ENCODE assay signal across 12 mouse cellular contexts in genomic region chr6:51320676-51321419, GRCm38 (mm10).
DNase-seq lines count a peak whose midpoint lies in the region; ATAC-seq and TF ChIP-seq lines count a peak whose summit lies in the region.
"Had no signal": no experiment of that assay in that cellular context is flagged by ENCODE, and none has a peak within 500 bp of the region (broad histone marks: within the 10 kb centered on the region; RNA-seq: fewer than 3 reads in every experiment).

No protein-coding gene starts in this region.

- ATAC-seq in heart, embryonic 15.5 days (replicated peaks; ENCODE audit: insufficient number of reproducible peaks, insufficient read depth, low FRiP score, low read depth) = 0 out of 2 replicates have a peak, but pooled peaks have one; percentile 27
- ATAC-seq in liver, postnatal 0 days = peak; percentile 82
- no peak for ATAC-seq in liver, embryonic 12.5 days
- no peak for ATAC-seq in hindbrain, embryonic 13.5 days (ENCODE audit: low FRiP score)
- ATAC-seq in stomach, embryonic 14.5 days (ENCODE audit: insufficient number of reproducible peaks, insufficient read depth, low FRiP score, low read depth) = peak; percentile 87

- no peak for DNase-seq in heart, adult 9 months (ENCODE audit: low spot score in 2 of 2)
- no peak for DNase-seq in liver, postnatal 0 days
- DNase-seq in left cerebral cortex, postnatal 4 days = no peak
- DNase-seq: cerebellum, postnatal 36 days; right cerebral cortex, postnatal 25 days had no signal

- H3K4me1 ChIP-seq in heart, embryonic 15.5 days (replicated peaks) = peaks cover 28% of the 10 kb centered on the region
- H3K4me1 ChIP-seq in liver, postnatal 0 days (ENCODE audit: insufficient read depth) = no peaks in the 10 kb centered on the region
- H3K4me1 ChIP-seq in liver, embryonic 12.5 days = 0 out of 2 replicates have a peak, but pooled peaks cover 6% of the 10 kb centered on the region
- peaks cover 23% of the 10 kb centered on the region for H3K4me1 ChIP-seq in hindbrain, embryonic 13.5 days (replicated peaks)
- 0 out of 2 replicates have a peak, but pooled peaks cover 8% of the 10 kb centered on the region for H3K4me1 ChIP-seq in stomach, embryonic 14.5 days (ENCODE audit: control insufficient read depth, insufficient read depth, low read length)

- no peaks in the 10 kb centered on the region for H3K36me3 ChIP-seq in heart, embryonic 15.5 days
- no peaks in the 10 kb centered on the region for H3K36me3 ChIP-seq in liver, postnatal 0 days (replicated peaks; ENCODE audit: insufficient read depth, low read length)
- H3K36me3 ChIP-seq in liver, embryonic 12.5 days = no peaks in the 10 kb centered on the region
- H3K36me3 ChIP-seq in hindbrain, embryonic 13.5 days = no peaks in the 10 kb centered on the region
- no peaks in the 10 kb centered on the region for H3K36me3 ChIP-seq in stomach, embryonic 14.5 days (ENCODE audit: control insufficient read depth, insufficient read depth, low read length)
- H3K36me3 ChIP-seq: hindbrain, embryonic 15.5 days; lung, embryonic 15.5 days had no signal

- TF ChIP-seq EP300 in liver, postnatal 0 days (IDR thresholded peaks at IDR 0.05; ENCODE audit: low read depth) = no peak

- no peak overlapping the region for H3K4me2 ChIP-seq in heart, embryonic 15.5 days
- peak overlapping the region; percentile 47 for H3K4me2 ChIP-seq in liver, postnatal 0 days (ENCODE audit: low read depth, low read length)
- H3K4me2 ChIP-seq in liver, embryonic 12.5 days = no peak overlapping the region
- no peak overlapping the region for H3K4me2 ChIP-seq in hindbrain, embryonic 13.5 days
- H3K4me2 ChIP-seq in stomach, embryonic 14.5 days (replicated peaks; ENCODE audit: low read depth, low read length) = 0 out of 2 replicates have a peak overlapping the region, but pooled peaks have one; percentile 6
- H3K4me2 ChIP-seq: hindbrain, embryonic 15.5 days; lung, embryonic 15.5 days had no signal

- peak overlapping the region; percentile 46 for H3K27ac ChIP-seq in heart, embryonic 15.5 days
- peak overlapping the region; percentile 73 for H3K27ac ChIP-seq in liver, postnatal 0 days (ENCODE audit: low read depth)
- no peak overlapping the region for H3K27ac ChIP-seq in liver, embryonic 12.5 days
- peak overlapping the region; percentile 44 for H3K27ac ChIP-seq in hindbrain, embryonic 13.5 days
- H3K27ac ChIP-seq in stomach, embryonic 14.5 days (ENCODE audit: low read length) = peak overlapping the region; percentile 71
- H3K27ac ChIP-seq: hindbrain, embryonic 15.5 days; lung, embryonic 15.5 days had no signal

- peak overlapping the region; percentile 19; the same call in 1 of the 2 replicates for H3K9ac ChIP-seq in heart, embryonic 15.5 days
- H3K9ac ChIP-seq in liver, postnatal 0 days (replicated peaks) = peak overlapping the region; percentile 49
- H3K9ac ChIP-seq in liver, embryonic 12.5 days = no peak overlapping the region
- no peak overlapping the region for H3K9ac ChIP-seq in hindbrain, embryonic 13.5 days
- H3K9ac ChIP-seq in stomach, embryonic 14.5 days (replicated peaks; ENCODE audit: low read depth, low read length) = no peak overlapping the region
- H3K9ac ChIP-seq: hindbrain, embryonic 15.5 days; lung, embryonic 15.5 days had no signal

- no peak for TF ChIP-seq CTCF in liver, postnatal 0 days (IDR thresholded peaks at IDR 0.05; ENCODE audit: low read depth)

- WGBS in heart, embryonic 15.5 days = 50% methylated on average over 8 of the region's 8 CpGs
- 41% methylated on average over 8 of the region's 8 CpGs for WGBS in liver, postnatal 0 days (ENCODE audit: insufficient replicate concordance)
- 42% methylated on average over 8 of the region's 8 CpGs for WGBS in liver, embryonic 12.5 days (ENCODE audit: insufficient replicate concordance)
- WGBS in hindbrain, embryonic 13.5 days = 53% methylated on average over 8 of the region's 8 CpGs
- 33% methylated on average over 8 of the region's 8 CpGs for WGBS in stomach, embryonic 14.5 days

- intact Hi-C loops in left cerebral cortex, postnatal 4 days (cut with DNase I) = no loop called here

- no peaks in the 10 kb centered on the region for H3K9me3 ChIP-seq in heart, embryonic 15.5 days (replicated peaks)
- no peaks in the 10 kb centered on the region for H3K9me3 ChIP-seq in liver, postnatal 0 days (ENCODE audit: low read length)
- no peaks in the 10 kb centered on the region for H3K9me3 ChIP-seq in liver, embryonic 12.5 days (replicated peaks)
- no peaks in the 10 kb centered on the region for H3K9me3 ChIP-seq in hindbrain, embryonic 13.5 days
- no peaks in the 10 kb centered on the region for H3K9me3 ChIP-seq in stomach, embryonic 14.5 days (ENCODE audit: control insufficient read depth, low read depth, low read length)
- H3K9me3 ChIP-seq: hindbrain, embryonic 15.5 days; lung, embryonic 15.5 days had no signal

- H3K27me3 ChIP-seq in heart, embryonic 15.5 days = no peaks in the 10 kb centered on the region
- H3K27me3 ChIP-seq in liver, postnatal 0 days (ENCODE audit: insufficient read depth, low read length) = no peaks in the 10 kb centered on the region
- peaks cover 11% of the 10 kb centered on the region; the same call in 1 of the 2 replicates for H3K27me3 ChIP-seq in liver, embryonic 12.5 days (replicated peaks)
- H3K27me3 ChIP-seq in hindbrain, embryonic 13.5 days = no peaks in the 10 kb centered on the region
- H3K27me3 ChIP-seq in stomach, embryonic 14.5 days (ENCODE audit: control insufficient read depth, insufficient read depth, low read length) = no peaks in the 10 kb centered on the region
- H3K27me3 ChIP-seq: hindbrain, embryonic 15.5 days; lung, embryonic 15.5 days had no signal

- H3K4me3 ChIP-seq in heart, embryonic 15.5 days = no peak overlapping the region
- peak overlapping the region; percentile 4; the same call in 1 of the 2 replicates for H3K4me3 ChIP-seq in liver, postnatal 0 days (ENCODE audit: low read depth, low read length)
- no peak overlapping the region for H3K4me3 ChIP-seq in liver, embryonic 12.5 days
- no peak overlapping the region for H3K4me3 ChIP-seq in hindbrain, embryonic 13.5 days
- H3K4me3 ChIP-seq in stomach, embryonic 14.5 days (ENCODE audit: low read depth, low read length) = no peak overlapping the region
- H3K4me3 ChIP-seq: erythroblast, embryonic 14.5 days; hindbrain, embryonic 15.5 days; lung, embryonic 15.5 days had no signal

Comparison
In these comparisons a context has a peak if more than half of its experiments do, and no peak if none do; other contexts are left out.
1. ATAC-seq: peak in heart, embryonic 15.5 days (single experiment), liver, postnatal 0 days (single experiment) and stomach, embryonic 14.5 days (single experiment); none in liver, embryonic 12.5 days (single experiment) and hindbrain, embryonic 13.5 days (single experiment).
2. H3K4me2 ChIP-seq: peak in liver, postnatal 0 days (single experiment) and stomach, embryonic 14.5 days (single experiment); none in heart, embryonic 15.5 days (single experiment), liver, embryonic 12.5 days (single experiment) and hindbrain, embryonic 13.5 days (single experiment).
3. H3K9ac ChIP-seq: peak in heart, embryonic 15.5 days (single experiment) and liver, postnatal 0 days (single experiment); none in liver, embryonic 12.5 days (single experiment), hindbrain, embryonic 13.5 days (single experiment) and stomach, embryonic 14.5 days (single experiment).